Mouse (Mus musculus) heart, embryonic 16.5 days (tissue): Measurements from ENCODE around the gene Arhgef25. TPM values are rescaled to one million over a fixed set of nuclear protein-coding genes. Genes with fewer than 3 reads are reported as not detected.
"Not testable (repeated sequence)": the region's sequence is repeated elsewhere in the genome, so short reads cannot be mapped to it uniquely, and the experiment has no call there.

Source experiments
- ATAC-seq: fragments of 200-750 bp; cut with Nextera tagmentation; replicated peaks from 2 replicates; pipeline ENCODE4 v1.8.0; 2017; ENCODE audit warnings: moderate number of reproducible peaks; ENCODE audit not compliant: insufficient read depth, low FRiP score; ENCODE audit errors: extremely low read depth
- H3K27ac ChIP-seq: fragments of 300-500 bp; sonication (generic); 2 replicates; pipeline ENCODE4 v1.5.1; 2014; ENCODE audit warnings: mild to moderate bottlenecking, low read length, control low read depth, moderate library complexity
- H3K27me3 ChIP-seq: fragments of 300-500 bp; sonication (generic); 2 replicates; pipeline ENCODE4 v1.6.1; 2014; ENCODE audit warnings: low read length, mixed read lengths; ENCODE audit not compliant: control insufficient read depth, insufficient read depth
- H3K36me3 ChIP-seq: fragments of 300-500 bp; sonication (generic); 2 replicates; pipeline ENCODE4 v1.6.1; 2014; ENCODE audit not compliant: control insufficient read depth, insufficient read depth
- H3K4me1 ChIP-seq: fragments of 300-500 bp; sonication (generic); 2 replicates; pipeline ENCODE4 v1.6.1; 2014; ENCODE audit warnings: low read length, mixed read lengths; ENCODE audit not compliant: control insufficient read depth, insufficient read depth
- H3K4me2 ChIP-seq: fragments of 300-500 bp; sonication (generic); 2 replicates; pipeline ENCODE4 v1.6.1; 2014; ENCODE audit warnings: low read depth, mild to moderate bottlenecking, control low read depth, low read length
- H3K4me3 ChIP-seq: fragments of 300-500 bp; sonication (generic); 2 replicates; pipeline ENCODE4 v1.5.1; 2014; ENCODE audit warnings: mild to moderate bottlenecking, control low read depth, low read length
- H3K9ac ChIP-seq: fragments of 300-500 bp; sonication (generic); 2 replicates; pipeline ENCODE4 v1.6.1; 2014; ENCODE audit warnings: low read length, control low read depth
- H3K9me3 ChIP-seq: fragments of 300-500 bp; sonication (generic); replicated peaks from 2 replicates; pipeline ENCODE4 v1.6.1; 2016; ENCODE audit warnings: low read length; ENCODE audit not compliant: control insufficient read depth
- WGBS: fragments of 180-500 bp; shearing (Covaris S2); extraction: QIAGEN DNeasy Blood & Tissue Kit; methylation state at CpG from one replicate; pipeline ENCODE4 v1.1.7; 2014; 5-methylcytosine and 5-hydroxymethylcytosine counted together
- polyA plus RNA-seq: library from polyadenylated mRNA; unstranded; fragments of >200 nt; fragmentation: Nextera tagmentation; extraction: Ambion mirVana; gene quantifications from 2 replicates; pipeline ENCODE4 v1.2.1, GENCODE M21; 2015

Arhgef25 gene
- polyA plus RNA-seq, 1 experiment from 2014 or later, result 26.0 TPM

GRCm38 (mm10) chr10:127136510-127136909 is 53.4 kb downstream of the Arhgef25 start:
- Histone ChIP-seq H3K4me1 (no peaks in the 10 kb centered on the region), H3K27ac (peak overlapping the region; percentile 17), H3K36me3 (no peaks in the 10 kb centered on the region), H3K27me3 (no peaks in the 10 kb centered on the region), H3K9me3 (no peaks in the 10 kb centered on the region; the same call in 1 of the 2 replicates), H3K9ac (no peak overlapping the region), H3K4me3 (no peak overlapping the region), H3K4me2 (no peak overlapping the region)
- ATAC-seq, result no peak
- 77% methylated on average over 4 of the region's 4 CpGs for WGBS

- Histone ChIP-seq H3K4me1 (no peaks in the 10 kb centered on the region), H3K9ac (no peak overlapping the region; the same call in 1 of the 2 replicates), H3K36me3 (no peaks in the 10 kb centered on the region), H3K4me2 (no peak overlapping the region), H3K9me3 (no peaks in the 10 kb centered on the region; the same call in 1 of the 2 replicates), H3K27me3 (no peaks in the 10 kb centered on the region), H3K27ac (peak overlapping the region; percentile 1; the same call in 1 of the 2 replicates), H3K4me3 (no peak overlapping the region)
- 42% methylated on average over 8 of the region's 8 CpGs for WGBS
- no peak for ATAC-seq
Observed at GRCm38 (mm10) chr10:127135118-127135836, 54.6 kb downstream of the Arhgef25 start.

- H3K4me2 ChIP-seq, H3K4me1 ChIP-seq, H3K9me3 ChIP-seq, H3K27me3 ChIP-seq, ATAC-seq, H3K36me3 ChIP-seq, H3K27ac ChIP-seq, H3K9ac ChIP-seq, H3K4me3 ChIP-seq: not testable (repeated sequence)
- 78% methylated on average over 3 of the region's 3 CpGs for WGBS
Observed at GRCm38 (mm10) chr10:127134394-127135035, 55.4 kb downstream of the Arhgef25 start.

Other genes starting within 250 kb of the Arhgef25 start
- 38.2 and 41.8 TPM in 2 replicates for gene Ctdsp2, start 211.4 kb downstream of the Arhgef25 start, polyA plus RNA-seq
- 0.27 and 0.84 TPM in 2 replicates for gene Avil, start 189.4 kb downstream of the Arhgef25 start, polyA plus RNA-seq
- 89.3 and 93.4 TPM in 2 replicates for gene Tsfm, start 159.2 kb downstream of the Arhgef25 start, polyA plus RNA-seq
- gene Mettl1, start 148.7 kb downstream of the Arhgef25 start, polyA plus RNA-seq, result 28.3 and 30.6 TPM in 2 replicates
- 0.16 and 0.37 TPM in 2 replicates for gene Eef1akmt3, start 148.6 kb downstream of the Arhgef25 start, polyA plus RNA-seq
- 0.08 and 0.14 TPM in 2 replicates for gene Cyp27b1, start 141.8 kb downstream of the Arhgef25 start, polyA plus RNA-seq
- 0.12 and 0.32 TPM in 2 replicates for gene March9, start 129.9 kb downstream of the Arhgef25 start, polyA plus RNA-seq
- 834 and 885 TPM in 2 replicates for gene Cdk4, start 126.5 kb downstream of the Arhgef25 start, polyA plus RNA-seq
- 110 and 112 TPM in 2 replicates for gene Tspan31, start 119.8 kb downstream of the Arhgef25 start, polyA plus RNA-seq
- 0.32 and 0.42 TPM in 2 replicates for gene Agap2, start 114.8 kb downstream of the Arhgef25 start, polyA plus RNA-seq
- 55.9 and 57.5 TPM in 2 replicates for gene Os9, start 69.0 kb downstream of the Arhgef25 start, polyA plus RNA-seq
- 3.4 and 6.5 TPM in 2 replicates for gene B4galnt1, start 24.9 kb downstream of the Arhgef25 start, polyA plus RNA-seq
- gene Slc26a10, start 9.4 kb downstream of the Arhgef25 start, polyA plus RNA-seq, result 16.2 and 17.6 TPM in 2 replicates
- 69.9 and 72.5 TPM in 2 replicates for gene Dtx3, start 5.6 kb upstream of the Arhgef25 start, polyA plus RNA-seq
- gene Pip4k2c, start 21.5 kb upstream of the Arhgef25 start, polyA plus RNA-seq, result 26.3 and 27.2 TPM in 2 replicates
- 0.36 and 0.70 TPM in 2 replicates for gene Kif5a, start 73.3 kb upstream of the Arhgef25 start, polyA plus RNA-seq
- 148 and 152 TPM in 2 replicates for gene Dctn2, start 76.3 kb upstream of the Arhgef25 start, polyA plus RNA-seq
- gene Mbd6, start 98.9 kb upstream of the Arhgef25 start, polyA plus RNA-seq, result 11.4 and 11.7 TPM in 2 replicates
- gene Mars, start 121.7 kb upstream of the Arhgef25 start, polyA plus RNA-seq, result 80.4 and 81.2 TPM in 2 replicates
- 7.5 and 15.9 TPM in 2 replicates for gene Arhgap9, start 131.9 kb upstream of the Arhgef25 start, polyA plus RNA-seq
- 0.91 and 1.4 TPM in 2 replicates for gene Gli1, start 151.9 kb upstream of the Arhgef25 start, polyA plus RNA-seq
- 0.04 TPM in 1 of 2 replicates, not detected in the other for gene Inhbe, start 164.3 kb upstream of the Arhgef25 start, polyA plus RNA-seq
- not detected in 2 replicates for gene Inhbc, start 180.3 kb upstream of the Arhgef25 start, polyA plus RNA-seq
- gene R3hdm2, start 190.2 kb upstream of the Arhgef25 start, polyA plus RNA-seq, result 22.6 and 29.9 TPM in 2 replicates